Mouse (Mus musculus): Measurements from ENCODE around the gene Olfr458. TPM values are rescaled to one million over a fixed set of nuclear protein-coding genes. Genes with fewer than 3 reads are reported as not detected.

Gene Olfr458
- total RNA-seq, 2 experiments from 2014 or later = not detected

Other genes starting within 250 kb of the Olfr458 start
- gene Tas2r144, start 249.9 kb downstream of the Olfr458 start, total RNA-seq (2021) = not detected
- 10 to 100 TPM; 10.9 to 12.7 TPM for gene Gstk1, start 219.3 kb downstream of the Olfr458 start, total RNA-seq (2021)
- gene Tmem139, start 203.2 kb downstream of the Olfr458 start, total RNA-seq (2021) = not detected
- gene Casp2, start 200.2 kb downstream of the Olfr458 start, total RNA-seq (2021) = 10 to 100 TPM; 10.5 to 18.3 TPM
- 10 to 100 TPM; 74.8 to 78.2 TPM for gene Clcn1, start 178.5 kb downstream of the Olfr458 start, total RNA-seq (2021)
- gene Fam131b, start 140.6 kb downstream of the Olfr458 start, total RNA-seq (2021) = 1 to 10 TPM in 1 of 2 experiments, under 1 TPM in 1; 0.85 to 1.2 TPM
- gene Zyx, start 115.6 kb downstream of the Olfr458 start, total RNA-seq (2021) = 10 to 100 TPM; 49.8 to 58.8 TPM
- under 1 TPM; 0.35 to 0.36 TPM for gene Epha1, start 91.9 kb downstream of the Olfr458 start, total RNA-seq (2021)
- not detected for gene Tas2r143, start 65.0 kb downstream of the Olfr458 start, total RNA-seq (2021)
- not detected for gene Tas2r135, start 59.8 kb downstream of the Olfr458 start, total RNA-seq (2021)
- not detected for gene Tas2r126, start 30.7 kb downstream of the Olfr458 start, total RNA-seq (2021)
- gene Olfr457, start 11.1 kb upstream of the Olfr458 start, total RNA-seq (2021) = not detected
- gene Olfr456, start 22.0 kb upstream of the Olfr458 start, total RNA-seq (2021) = not detected
- not detected for gene Olfr455, start 82.4 kb upstream of the Olfr458 start, total RNA-seq (2021)
- not detected for gene Tcaf3, start 132.5 kb upstream of the Olfr458 start, total RNA-seq (2021)
- gene Tcaf2, start 180.1 kb upstream of the Olfr458 start, total RNA-seq (2021) = 1 to 10 TPM; 6.0 to 6.3 TPM
- 10 to 100 TPM; 24.7 to 26.3 TPM for gene Tcaf1, start 244.9 kb upstream of the Olfr458 start, total RNA-seq (2021)